Mouse (Mus musculus) small intestine, adult 2 months (tissue): Measurements from ENCODE around the gene Tmem268. TPM values are rescaled to one million over a fixed set of nuclear protein-coding genes. Genes with fewer than 3 reads are reported as not detected.

ENCODE experiments used
- H3K27ac ChIP-seq: fragments of 200-500 bp; 2 replicates; pipeline ENCODE4 v1.5.1; 2012; ENCODE audit warnings: low read depth, low read length, control low read depth, inconsistent platforms; ENCODE audit not compliant: insufficient read depth
- H3K27me3 ChIP-seq: fragments of 200-500 bp; 2 replicates; pipeline ENCODE4 v1.6.1; 2012; ENCODE audit warnings: mild to moderate bottlenecking, moderate library complexity, low read length, inconsistent platforms; ENCODE audit not compliant: control insufficient read depth, insufficient read depth
- H3K36me3 ChIP-seq: fragments of 200-500 bp; 2 replicates; pipeline ENCODE4 v1.6.1; 2012; ENCODE audit warnings: mild to moderate bottlenecking, low read length, control low read depth, inconsistent platforms; ENCODE audit not compliant: control insufficient read depth, insufficient read depth
- H3K4me1 ChIP-seq: fragments of 200-500 bp; 2 replicates; pipeline ENCODE4 v1.6.1; 2012; ENCODE audit warnings: low read length, inconsistent platforms, mixed read lengths; ENCODE audit not compliant: control insufficient read depth, insufficient read depth, insufficient read length
- H3K4me3 ChIP-seq: fragments of 200-500 bp; 2 replicates; pipeline ENCODE4 v1.5.1; 2012; ENCODE audit warnings: low read depth, mild to moderate bottlenecking, control low read depth, inconsistent platforms, low read length, moderate library complexity
- CTCF ChIP-seq: fragments of 200-500 bp; IDR thresholded peaks from 2 replicates; pipeline ENCODE4 v1.5.1; 2012; ENCODE audit warnings: low read depth, mild to moderate bottlenecking, control low read depth, inconsistent platforms, low read length, moderate library complexity, mixed read lengths; ENCODE audit not compliant: insufficient replicate concordance, insufficient read length; ENCODE audit errors: extremely low read depth
- POLR2A ChIP-seq: fragments of 200-500 bp; IDR thresholded peaks from 2 replicates; pipeline ENCODE4 v1.6.1; 2012; ENCODE audit warnings: low read depth, mild to moderate bottlenecking, control low read depth, inconsistent platforms, low read length, moderate library complexity
- WGBS: fragments of 180-500 bp; shearing (Covaris S2); methylation state at CpG from one replicate; pipeline ENCODE4 v1.1.7; 2018; 5-methylcytosine and 5-hydroxymethylcytosine counted together
- polyA plus RNA-seq: library from polyadenylated mRNA; depleted of rRNA; stranded (reverse); fragments of >200 nt; gene quantifications from 2 replicates; pipeline ENCODE4 v1.2.3, GENCODE M21; 2012

Tmem268 gene
- polyA plus RNA-seq, 1 experiment, result 10.8 TPM

GRCm38 (mm10) chr4:63600786-63601185, 42.2 kb downstream of the Tmem268 start:
- H3K36me3 ChIP-seq, result no peaks in the 10 kb centered on the region
- peak overlapping the region; percentile 13 for H3K27ac ChIP-seq
- no peak overlapping the region for H3K4me3 ChIP-seq
- WGBS, result 33% methylated on average over 6 of the region's 6 CpGs
- H3K4me1 ChIP-seq, result peaks cover 14% of the 10 kb centered on the region; the same call in 1 of the 2 replicates
- TF ChIP-seq POLR2A (peak; percentile 19; the same call in 1 of the 2 replicates), CTCF (no peak)
- H3K27me3 ChIP-seq, result no peaks in the 10 kb centered on the region

- H3K27me3 ChIP-seq, result no peaks in the 10 kb centered on the region
- no peak overlapping the region for H3K4me3 ChIP-seq
- H3K4me1 ChIP-seq, result peaks cover 13% of the 10 kb centered on the region; the same call in 1 of the 2 replicates
- no peaks in the 10 kb centered on the region for H3K36me3 ChIP-seq
- no peak for TF ChIP-seq POLR2A
- no peak for TF ChIP-seq CTCF
- H3K27ac ChIP-seq, result peak overlapping the region; percentile 13
Measured at GRCm38 (mm10) chr4:63601263-63601662, 42.7 kb downstream of the Tmem268 start.

GRCm38 (mm10) chr4:63604945-63605344, 46.4 kb downstream of the Tmem268 start, which contains the start of gene Gm11213:
TSS of gene Gm11213 (minus strand) at chr4:63605261.
- Histone ChIP-seq H3K27ac (no peak within 1 kb of the TSS), H3K36me3 (no peaks in the 10 kb centered on the region), H3K4me3 (no peak within 1 kb of the TSS), H3K4me1 (peaks cover 14% of the 10 kb centered on the region; the same call in 1 of the 2 replicates), H3K27me3 (no peaks in the 10 kb centered on the region)
- TF ChIP-seq CTCF (no peak), POLR2A (no peak)
- 79% methylated on average over 3 of the region's 3 CpGs for WGBS

GRCm38 (mm10) chr4:63605545-63605944, 47.0 kb downstream of the Tmem268 start:
- no peaks in the 10 kb centered on the region for H3K27me3 ChIP-seq
- H3K27ac ChIP-seq, result no peak overlapping the region
- 88% methylated on average over 3 of the region's 3 CpGs for WGBS
- H3K4me3 ChIP-seq, result no peak overlapping the region
- H3K36me3 ChIP-seq, result no peaks in the 10 kb centered on the region
- TF ChIP-seq POLR2A (no peak), CTCF (no peak)
- H3K4me1 ChIP-seq, result peaks cover 14% of the 10 kb centered on the region; the same call in 1 of the 2 replicates

GRCm38 (mm10) chr4:63605968-63606367, 47.4 kb downstream of the Tmem268 start:
- TF ChIP-seq CTCF (no peak), POLR2A (no peak)
- no peaks in the 10 kb centered on the region for H3K36me3 ChIP-seq
- 28% methylated on average over 1 of the region's 1 CpGs for WGBS
- no peak overlapping the region for H3K27ac ChIP-seq
- no peaks in the 10 kb centered on the region for H3K27me3 ChIP-seq
- H3K4me3 ChIP-seq, result no peak overlapping the region
- peaks cover 13% of the 10 kb centered on the region; the same call in 1 of the 2 replicates for H3K4me1 ChIP-seq

- no peak overlapping the region for H3K4me3 ChIP-seq
- H3K27ac ChIP-seq, result no peak overlapping the region
- no peaks in the 10 kb centered on the region for H3K27me3 ChIP-seq
- TF ChIP-seq CTCF, result no peak
- no peak for TF ChIP-seq POLR2A
- H3K4me1 ChIP-seq, result peaks cover 10% of the 10 kb centered on the region; the same call in 1 of the 2 replicates
- no peaks in the 10 kb centered on the region for H3K36me3 ChIP-seq
- whole genome bisulfite sequencing, result 93% methylated on average over 7 of the region's 7 CpGs
Measured at GRCm38 (mm10) chr4:63608391-63608790, 49.8 kb downstream of the Tmem268 start.

GRCm38 (mm10) chr4:63621861-63622260, 63.3 kb downstream of the Tmem268 start:
- Histone ChIP-seq H3K4me3 (no peak overlapping the region), H3K36me3 (no peaks in the 10 kb centered on the region), H3K27ac (no peak overlapping the region), H3K27me3 (no peaks in the 10 kb centered on the region), H3K4me1 (peaks cover 11% of the 10 kb centered on the region; the same call in 1 of the 2 replicates)
- TF ChIP-seq CTCF, result no peak
- TF ChIP-seq POLR2A, result no peak
- WGBS, result 67% methylated on average over 2 of the region's 2 CpGs

GRCm38 (mm10) chr4:63622378-63622835, 63.8 kb downstream of the Tmem268 start, which contains the start of gene Tex48:
TSS of gene Tex48 (minus strand) at chr4:63622428.
- 45% methylated on average over 5 of the region's 5 CpGs for WGBS
- Histone ChIP-seq H3K27me3 (no peaks in the 10 kb centered on the region), H3K4me3 (no peak within 1 kb of the TSS), H3K27ac (no peak within 1 kb of the TSS), H3K36me3 (no peaks in the 10 kb centered on the region), H3K4me1 (peaks cover 11% of the 10 kb centered on the region; the same call in 1 of the 2 replicates)
- peak; percentile 65; the same call in 1 of the 2 replicates for TF ChIP-seq CTCF
- no peak for TF ChIP-seq POLR2A
